Mouse (Mus musculus) adrenal gland, postnatal 14 days (tissue): Measurements from ENCODE around the gene Uvrag. TPM values are rescaled to one million over a fixed set of nuclear protein-coding genes. Genes with fewer than 3 reads are reported as not detected.

Experiments
- DNase-seq: peaks from one replicate; pipeline ENCODE4 v3.0.0; 2021; ENCODE audit warnings: mixed read lengths
- total RNA-seq: library from RNA; stranded (reverse); gene quantifications from 2 replicates; pipeline ENCODE4 v1.2.3, GENCODE M21; 2021

Uvrag gene
- total RNA-seq, 1 experiment from 2014 or later = 42.3 TPM

GRCm38 (mm10) chr7:98926906-98927528 is 213.9 kb downstream of the Uvrag start:
- no peak for DNase-seq

- DNase-seq = no peak
Observed at GRCm38 (mm10) chr7:98924380-98924869, 216.5 kb downstream of the Uvrag start.

GRCm38 (mm10) chr7:98922984-98923383 is 218.0 kb downstream of the Uvrag start:
- no peak for DNase-seq

GRCm38 (mm10) chr7:98917407-98917806 is 223.5 kb downstream of the Uvrag start:
- DNase-seq = no peak

GRCm38 (mm10) chr7:98916581-98916980 is 224.4 kb downstream of the Uvrag start:
- no peak for DNase-seq

- no peak for DNase-seq
Observed at GRCm38 (mm10) chr7:98912953-98913360, 228.0 kb downstream of the Uvrag start.

- no peak for DNase-seq
Observed at GRCm38 (mm10) chr7:98911276-98911675, 229.7 kb downstream of the Uvrag start.

GRCm38 (mm10) chr7:98910712-98911111 is 230.2 kb downstream of the Uvrag start:
- no peak for DNase-seq

- DNase-seq = no peak
Observed at GRCm38 (mm10) chr7:98910164-98910563, 230.8 kb downstream of the Uvrag start.

- no peak for DNase-seq
Observed at GRCm38 (mm10) chr7:98907476-98907875, 233.5 kb downstream of the Uvrag start.

- peak; percentile 74 for DNase-seq
Observed at GRCm38 (mm10) chr7:98904659-98905362, 236.1 kb downstream of the Uvrag start.

GRCm38 (mm10) chr7:98903884-98904283 is 237.1 kb downstream of the Uvrag start:
- peak; percentile 27 for DNase-seq

- DNase-seq = no peak
Observed at GRCm38 (mm10) chr7:98901120-98901519, 239.8 kb downstream of the Uvrag start.

- DNase-seq = no peak
Observed at GRCm38 (mm10) chr7:98899815-98900214, 241.1 kb downstream of the Uvrag start.

GRCm38 (mm10) chr7:98897323-98897722 is 243.6 kb downstream of the Uvrag start:
- DNase-seq = no peak

GRCm38 (mm10) chr7:98895501-98896095 is 245.3 kb downstream of the Uvrag start:
- no peak for DNase-seq

- DNase-seq = no peak
Observed at GRCm38 (mm10) chr7:98894768-98895167, 246.2 kb downstream of the Uvrag start.

- DNase-seq = no peak
Observed at GRCm38 (mm10) chr7:98894305-98894704, 246.6 kb downstream of the Uvrag start.

- DNase-seq = no peak
Observed at GRCm38 (mm10) chr7:98893144-98893543, 247.8 kb downstream of the Uvrag start.

GRCm38 (mm10) chr7:98889211-98889610 is 251.7 kb downstream of the Uvrag start:
- DNase-seq = no peak

GRCm38 (mm10) chr7:98888810-98889209 is 252.1 kb downstream of the Uvrag start:
- DNase-seq = no peak

GRCm38 (mm10) chr7:98887811-98888261 is 253.1 kb downstream of the Uvrag start:
- DNase-seq = peak; percentile 32

- DNase-seq = no peak
Observed at GRCm38 (mm10) chr7:98881887-98882286, 259.1 kb downstream of the Uvrag start.
